Mouse (Mus musculus): ENCODE data around the gene Igtp.
"Not testable (repeated sequence)": the region's sequence is repeated elsewhere in the genome, so short reads cannot be mapped to it uniquely, and the experiment has no call there.

Gene Igtp

DNA sequence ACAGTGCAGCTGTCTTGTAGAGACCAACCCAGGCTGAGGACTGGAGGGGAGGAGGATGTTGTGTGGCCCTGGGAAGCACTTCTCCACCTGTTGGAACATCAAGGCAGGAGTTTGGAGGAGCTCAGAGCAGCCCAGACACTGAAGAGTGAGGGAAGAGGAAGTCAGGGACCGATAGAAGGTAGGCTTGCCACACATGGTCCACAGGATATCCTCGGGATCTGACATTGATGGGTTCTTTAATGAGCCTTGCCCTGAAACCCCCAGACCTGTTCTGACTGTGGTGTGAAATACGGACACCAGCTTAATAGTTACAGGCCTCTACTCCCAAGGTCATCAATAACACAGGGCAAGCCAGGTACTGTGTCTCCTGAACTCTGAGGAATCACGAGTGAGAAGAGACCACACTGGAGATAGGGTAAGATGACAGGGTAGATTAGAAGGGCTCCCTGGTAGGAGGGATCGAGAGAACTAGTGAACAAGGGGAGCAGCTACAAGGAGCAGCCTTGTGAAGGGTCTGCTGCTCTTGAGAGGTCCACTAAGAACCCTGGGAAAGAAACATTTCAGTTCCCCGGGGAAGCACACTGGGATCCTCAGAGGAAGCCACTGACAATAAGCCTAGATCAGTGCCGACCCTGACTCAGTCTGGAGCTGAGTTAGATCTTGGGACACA is 14.5 kb downstream of the Igtp start:
- no peak for DNase-seq

DNA sequence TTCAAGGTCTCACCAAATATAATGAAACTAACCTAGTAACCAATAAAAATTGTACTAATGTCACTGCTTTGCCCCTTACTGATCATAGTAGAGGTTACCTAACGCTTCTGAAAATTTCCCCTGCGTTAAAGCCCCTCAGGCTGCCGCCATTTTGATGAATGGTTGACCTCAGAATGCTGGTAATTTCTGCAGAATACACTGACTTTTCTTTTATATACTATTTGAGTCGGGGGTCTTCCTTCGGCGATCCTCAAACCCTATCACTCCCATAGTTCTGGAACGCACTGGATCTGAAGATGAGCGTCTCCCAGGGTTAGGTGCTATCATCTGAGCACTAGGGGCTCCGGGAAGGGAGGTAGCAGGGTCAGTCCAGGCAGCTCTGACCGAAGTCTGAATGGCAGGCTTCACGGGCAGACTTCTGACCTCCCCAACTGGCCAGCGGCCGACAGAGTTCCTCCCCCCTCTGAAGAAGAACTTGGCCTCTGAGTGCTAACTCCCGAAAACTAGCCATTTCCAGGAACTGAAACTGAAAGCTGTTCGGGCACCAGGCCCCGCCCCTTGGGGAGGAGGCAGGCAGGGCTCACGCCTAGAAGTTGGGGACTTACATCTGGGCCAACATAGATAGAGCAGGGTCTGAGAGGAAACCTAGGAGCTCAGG is 15.2 kb downstream of the Igtp start:
- DNase-seq: peak; percentile 92 to 95

DNA sequence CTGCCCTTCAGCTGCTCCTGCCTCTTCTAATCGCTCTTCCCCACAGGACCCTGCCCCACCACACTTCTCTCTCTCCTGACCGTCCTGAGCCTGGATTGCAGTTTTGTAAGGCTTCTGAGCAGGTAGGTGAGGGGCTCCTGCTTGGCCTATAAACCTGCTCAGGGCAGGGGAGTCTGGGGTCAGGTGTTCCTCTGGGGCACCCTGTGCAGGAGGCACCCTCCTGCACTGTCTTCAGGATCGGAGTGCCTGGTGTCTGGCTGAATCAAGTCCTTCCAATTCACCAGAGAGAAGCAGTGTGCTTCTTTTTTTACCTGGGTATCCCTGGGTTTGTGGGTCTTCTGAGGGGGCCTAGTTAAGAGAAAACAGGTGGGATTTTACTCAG is 15.7 kb downstream of the Igtp start:
- not testable (repeated sequence) for DNase-seq

- peak in 1 of 2 experiments; percentile 36 for DNase-seq
Observed at GRCm38 (mm10) chr11:58215814-58216213, 16.5 kb downstream of the Igtp start.

DNA sequence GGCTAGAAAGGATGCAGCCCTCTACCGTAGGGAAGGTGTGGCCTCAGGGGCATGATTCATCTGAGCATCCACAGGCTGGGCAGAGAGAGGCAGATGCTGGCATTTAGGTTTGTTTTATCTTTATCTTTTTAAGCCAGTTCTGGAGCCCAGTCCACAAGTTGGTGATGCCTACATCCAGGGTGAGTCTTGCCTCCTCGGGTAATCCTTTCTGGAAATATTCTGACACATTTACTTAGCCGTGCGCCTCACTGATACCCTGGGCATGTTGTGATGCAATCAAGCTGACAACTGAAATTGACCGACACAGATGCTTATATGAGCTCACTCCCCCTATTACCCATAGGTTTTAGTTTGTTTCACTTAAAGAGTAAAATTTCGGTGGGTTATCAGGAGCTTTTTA is 17.5 kb downstream of the Igtp start:
- peak in 1 of 2 experiments; percentile 17 for DNase-seq

- DNase-seq: peak; percentile 50 to 54
Observed at GRCm38 (mm10) chr11:58223751-58224150, 24.4 kb downstream of the Igtp start.

GRCm38 (mm10) chr11:58224313-58224712 is 25.0 kb downstream of the Igtp start:
- DNase-seq: peak; percentile 74 to 87

DNA sequence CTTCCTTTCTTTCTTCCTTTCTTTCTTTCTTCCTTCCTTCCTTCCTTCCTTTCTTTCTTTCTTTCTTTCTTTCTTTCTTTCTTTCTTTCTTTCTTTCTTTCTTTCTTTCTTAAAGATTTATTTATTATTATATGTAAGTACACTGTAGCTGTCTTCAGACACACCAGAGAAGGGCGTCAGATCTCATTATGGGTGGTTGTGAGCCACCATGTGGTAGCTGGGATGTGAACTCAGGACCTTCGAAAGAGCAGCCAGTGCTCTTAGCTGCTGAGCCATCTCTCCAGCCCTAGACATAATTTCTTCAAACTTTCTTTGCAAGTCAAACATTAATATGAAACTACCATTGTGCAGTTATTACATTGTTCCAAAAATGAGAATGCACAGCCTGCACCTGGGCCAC is 25.5 kb downstream of the Igtp start:
- DNase-seq: not testable (repeated sequence)

DNA sequence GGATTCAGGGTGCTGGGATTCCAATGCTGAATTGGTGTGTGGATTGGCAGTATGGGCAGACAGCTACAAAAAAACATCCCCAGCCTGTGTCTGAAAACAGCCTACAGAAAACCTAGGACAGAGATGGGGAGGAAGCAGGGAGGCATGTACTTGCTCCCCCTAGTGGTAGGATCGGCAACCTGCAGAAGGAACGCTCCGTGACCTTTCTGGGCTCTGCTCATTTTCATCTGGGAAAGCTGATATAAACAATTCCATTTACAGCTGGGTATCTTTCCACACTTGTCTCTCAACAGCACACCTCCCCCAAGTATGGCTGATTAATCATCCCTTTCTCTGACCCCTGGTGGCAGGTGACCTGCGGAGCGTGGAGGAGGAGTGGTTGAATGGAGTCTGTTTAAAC is 26.3 kb downstream of the Igtp start:
- DNase-seq: peak; percentile 76 to 85

- no peak for DNase-seq
Observed at GRCm38 (mm10) chr11:58226425-58226824, 27.1 kb downstream of the Igtp start.

- not testable (repeated sequence) for DNase-seq
Observed at GRCm38 (mm10) chr11:58228021-58228420, 28.7 kb downstream of the Igtp start.

DNA sequence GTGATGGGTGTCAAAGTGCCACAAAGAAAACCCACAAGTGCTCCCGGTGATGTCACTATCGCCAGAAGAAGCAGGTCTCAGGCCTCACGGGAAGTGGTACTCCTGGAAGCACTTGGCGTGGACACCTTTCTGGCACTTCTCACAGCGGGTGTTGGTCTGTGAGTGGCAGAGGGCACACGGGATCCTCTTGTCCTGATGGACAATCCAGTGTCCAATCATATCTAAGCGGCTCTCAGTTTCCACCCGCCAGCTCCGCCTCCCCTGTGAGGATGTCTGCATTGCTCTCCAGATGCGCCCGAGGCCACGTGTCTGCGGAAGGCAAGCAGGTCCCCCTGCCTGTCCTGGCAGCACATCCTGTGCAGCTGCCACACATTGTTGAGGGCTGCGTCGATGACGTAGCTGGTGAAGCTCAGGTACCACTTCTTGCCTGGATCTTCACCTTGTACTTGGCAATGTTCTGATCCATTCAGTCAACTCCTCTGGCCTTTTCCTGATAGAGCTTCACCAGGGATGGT is 31.1 kb downstream of the Igtp start:
- no peak for DNase-seq

- no peak for DNase-seq
Observed at GRCm38 (mm10) chr11:58231156-58231555, 31.8 kb downstream of the Igtp start.

GRCm38 (mm10) chr11:58234551-58234950 is 35.2 kb downstream of the Igtp start:
- DNase-seq: peak; percentile 41 to 51

GRCm38 (mm10) chr11:58235152-58235551 is 35.8 kb downstream of the Igtp start:
- DNase-seq: peak; percentile 60 to 67

DNA sequence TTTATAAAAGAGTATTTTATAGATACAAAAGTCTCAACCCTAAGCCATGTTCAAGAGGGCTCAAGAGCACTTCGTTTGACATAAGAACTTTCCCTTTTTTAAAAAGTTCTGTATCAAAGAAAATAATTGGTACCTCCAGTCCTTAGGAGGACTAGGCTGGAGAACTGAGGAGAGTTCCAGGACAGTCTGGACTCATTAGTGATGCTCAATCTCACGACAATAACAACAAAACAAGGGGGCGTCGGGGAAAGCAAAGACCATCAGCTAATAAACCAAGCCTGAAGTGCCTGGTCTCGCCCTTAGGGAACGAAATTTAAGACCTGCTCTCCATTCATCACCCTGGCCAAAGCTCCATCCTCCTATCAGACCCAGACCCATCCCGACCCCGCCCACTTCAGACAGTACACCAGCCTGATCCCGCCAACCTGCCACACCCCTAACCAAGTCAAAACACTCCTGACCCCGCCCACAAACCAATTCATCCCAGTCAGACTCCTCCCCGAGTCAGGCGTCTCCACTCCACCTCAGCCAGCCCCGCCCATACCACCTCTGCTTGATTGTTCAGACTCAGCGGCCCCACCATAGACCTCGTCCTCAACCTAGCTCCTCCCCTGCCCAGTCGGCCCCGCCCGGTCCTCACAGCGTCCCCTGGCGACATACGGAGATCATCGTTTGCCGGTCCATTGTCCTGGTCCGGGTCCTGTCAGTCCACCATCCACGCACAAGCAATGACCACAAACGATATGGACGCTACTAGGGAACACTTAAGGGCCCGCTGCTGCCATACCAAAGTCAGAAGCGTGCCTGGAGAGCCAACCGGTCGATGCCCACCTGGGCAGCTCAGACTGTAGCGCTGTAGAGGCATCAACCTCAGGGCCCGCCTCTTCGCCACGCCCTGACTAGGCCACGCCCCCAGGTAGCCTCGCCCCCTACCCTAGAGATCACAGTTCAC is 39.8 kb downstream of the Igtp start:
- peak; percentile 76 to 86 for DNase-seq

DNA sequence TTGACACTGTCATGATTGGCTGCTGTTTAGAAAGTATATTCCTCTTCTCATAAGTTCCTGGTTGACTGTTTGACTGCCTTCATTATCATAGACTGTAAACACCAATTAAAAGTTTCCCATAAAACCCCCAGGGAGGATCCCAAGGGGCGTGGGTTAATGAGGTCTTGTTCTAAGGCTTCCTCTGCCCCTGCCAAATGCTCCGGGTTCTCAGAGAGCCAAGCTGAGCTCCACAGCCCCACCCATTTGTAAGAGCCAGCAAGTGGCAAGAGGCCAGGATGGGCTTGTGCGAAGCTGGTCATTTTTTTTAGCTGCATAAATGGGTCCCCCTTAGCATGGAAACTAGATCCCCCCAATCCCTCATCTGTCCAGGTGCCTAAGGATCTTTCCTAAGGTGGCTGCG is 47.9 kb downstream of the Igtp start:
- no peak for DNase-seq

GRCm38 (mm10) chr11:58249203-58249981 is 50.0 kb downstream of the Igtp start:
- no peak for DNase-seq

DNA sequence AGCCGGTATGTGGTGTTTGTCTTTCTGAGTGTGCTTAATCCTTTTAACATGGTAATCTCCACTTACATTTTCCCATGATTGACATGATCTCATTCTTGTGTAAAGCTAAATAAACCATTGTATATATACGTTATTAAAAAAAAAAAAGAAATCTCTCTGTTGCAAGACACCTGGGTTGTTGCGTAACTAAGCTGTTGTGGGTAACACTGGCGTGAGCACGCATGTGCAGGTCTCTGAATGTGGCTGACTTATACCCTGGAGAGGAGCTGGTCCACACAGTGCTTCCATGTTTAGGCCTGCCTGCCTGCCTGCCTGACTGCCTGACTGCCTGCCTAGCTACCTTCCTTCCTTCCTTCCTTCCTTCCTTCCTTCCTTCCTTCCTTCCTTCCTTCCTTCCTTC is 51.2 kb downstream of the Igtp start:
- no peak for DNase-seq

DNA sequence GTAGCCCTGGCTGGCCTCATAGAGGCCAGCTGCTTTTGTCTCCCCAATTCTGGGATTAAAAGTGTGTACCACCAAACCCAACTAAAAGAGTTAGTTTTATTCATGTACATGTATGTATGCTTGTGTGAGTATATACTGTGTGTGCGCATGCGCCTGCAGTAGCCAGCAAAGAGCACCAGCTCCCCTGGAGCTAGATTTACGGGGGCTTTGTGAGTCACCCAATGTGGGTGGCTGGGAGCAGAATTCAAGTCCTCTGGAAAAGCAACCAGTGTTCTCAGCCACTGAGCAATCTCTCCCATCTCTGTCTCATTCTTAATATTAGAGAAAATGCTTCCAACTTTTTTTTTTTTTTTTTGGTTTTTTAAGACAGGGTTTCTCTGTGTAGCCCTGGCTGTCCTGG is 55.1 kb downstream of the Igtp start:
- DNase-seq: no peak
